Mouse (Mus musculus) thymus, adult 2 months (tissue): ENCODE measurements around the gene I0C0044D17Rik.

Experiments used
- CTCF ChIP-seq: fragments of 200-500 bp; IDR thresholded peaks from 2 replicates; pipeline ENCODE4 v1.5.1; 2012; ENCODE audit warnings: mild to moderate bottlenecking, control low read depth, low read length, moderate library complexity, borderline replicate concordance; ENCODE audit not compliant: control insufficient read depth, poor library complexity, insufficient read depth; ENCODE audit errors: extremely low read depth
- POLR2A ChIP-seq: fragments of 200-500 bp; IDR thresholded peaks from 2 replicates; pipeline ENCODE4 v1.6.1; 2012; ENCODE audit warnings: mild to moderate bottlenecking, low read length, control low read depth, moderate library complexity; ENCODE audit not compliant: control insufficient read depth, poor library complexity, insufficient read depth; ENCODE audit errors: extremely low read depth

GRCm38 (mm10) chr4:98785851-98786250 lies 37.8 kb downstream of the I0C0044D17Rik start:
- no peak for TF ChIP-seq CTCF
- TF ChIP-seq POLR2A, result no peak
